Mouse (Mus musculus) testis, adult 2 months (tissue): ENCODE data around the gene Me1. TPM values are rescaled to one million over a fixed set of nuclear protein-coding genes. Genes with fewer than 3 reads are reported as not detected.
A peak's percentile ranks its signal among the peaks of the same experiment; 100 is the strongest.

Source experiments
- H3K27ac ChIP-seq: fragments of 200-500 bp; 2 replicates; pipeline ENCODE4 v1.5.1; 2012; ENCODE audit warnings: low read depth, low read length; ENCODE audit not compliant: control insufficient read depth, insufficient read depth
- H3K27me3 ChIP-seq: fragments of 200-500 bp; 2 replicates; pipeline ENCODE4 v1.6.1; 2012; ENCODE audit warnings: mild to moderate bottlenecking, low read length, moderate library complexity; ENCODE audit not compliant: control insufficient read depth, insufficient read depth
- H3K36me3 ChIP-seq: fragments of 200-500 bp; 2 replicates; pipeline ENCODE4 v1.6.1; 2012; ENCODE audit warnings: mild to moderate bottlenecking, low read length; ENCODE audit not compliant: control insufficient read depth, insufficient read depth
- H3K4me1 ChIP-seq: fragments of 200-500 bp; 2 replicates; pipeline ENCODE4 v1.6.1; 2012; ENCODE audit warnings: low read length; ENCODE audit not compliant: control insufficient read depth, insufficient read depth
- H3K4me3 ChIP-seq: fragments of 200-500 bp; 2 replicates; pipeline ENCODE4 v1.5.1; 2012; ENCODE audit warnings: low read depth, mild to moderate bottlenecking, low read length, moderate library complexity, mixed read lengths; ENCODE audit not compliant: control insufficient read depth
- CTCF ChIP-seq: fragments of 200-500 bp; IDR thresholded peaks from 2 replicates; pipeline ENCODE4 v1.5.1; 2012; ENCODE audit warnings: low read depth, mild to moderate bottlenecking, inconsistent platforms, low read length, moderate library complexity; ENCODE audit not compliant: control insufficient read depth, insufficient read depth, insufficient replicate concordance
- POLR2A ChIP-seq: fragments of 200-500 bp; IDR thresholded peaks from 2 replicates; pipeline ENCODE4 v1.6.1; 2012; ENCODE audit warnings: low read depth, mild to moderate bottlenecking, inconsistent platforms, low read length, moderate library complexity; ENCODE audit not compliant: control insufficient read depth
- polyA plus RNA-seq: library from polyadenylated mRNA; depleted of rRNA; stranded (reverse); fragments of >200 nt; gene quantifications from 2 replicates; pipeline ENCODE4 v1.2.3, GENCODE M21; 2012

Me1 gene
- polyA plus RNA-seq, 1 experiment = 144 TPM

DNA sequence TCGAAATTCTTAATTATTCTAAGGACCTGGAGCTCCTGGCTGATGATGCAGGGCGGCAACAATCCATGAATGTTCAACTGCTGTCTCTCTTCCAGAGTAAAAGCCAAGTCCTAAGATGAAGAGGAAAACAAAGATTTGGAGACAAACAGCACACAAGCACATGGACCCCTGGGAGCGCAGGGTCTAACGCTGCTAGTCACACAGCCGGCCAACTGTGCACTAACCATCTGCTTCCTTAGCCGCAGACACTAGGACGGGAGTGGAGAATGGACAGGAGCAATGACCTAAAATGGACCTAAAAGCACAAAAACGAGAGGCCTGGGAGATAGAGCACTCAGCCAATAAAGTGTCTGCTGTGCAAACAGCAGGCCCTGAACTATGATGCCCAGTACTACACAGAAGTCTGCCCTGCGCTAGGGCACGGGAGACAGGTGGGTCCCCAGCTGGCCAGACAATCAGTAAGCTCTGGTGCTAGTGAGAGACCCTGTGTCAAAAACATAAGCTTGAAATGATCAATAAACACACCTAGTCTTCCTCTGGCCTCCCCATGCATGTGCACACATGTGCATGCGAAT lies 15.8 kb downstream of the Me1 start:
- H3K4me3 ChIP-seq = no peak overlapping the region
- H3K27me3 ChIP-seq = no peaks in the 10 kb centered on the region
- H3K36me3 ChIP-seq = peaks cover 2% of the 10 kb centered on the region; the same call in 1 of the 2 replicates
- H3K4me1 ChIP-seq = no peaks in the 10 kb centered on the region
- no peak overlapping the region for H3K27ac ChIP-seq
- TF ChIP-seq POLR2A = no peak
- TF ChIP-seq CTCF = no peak

DNA sequence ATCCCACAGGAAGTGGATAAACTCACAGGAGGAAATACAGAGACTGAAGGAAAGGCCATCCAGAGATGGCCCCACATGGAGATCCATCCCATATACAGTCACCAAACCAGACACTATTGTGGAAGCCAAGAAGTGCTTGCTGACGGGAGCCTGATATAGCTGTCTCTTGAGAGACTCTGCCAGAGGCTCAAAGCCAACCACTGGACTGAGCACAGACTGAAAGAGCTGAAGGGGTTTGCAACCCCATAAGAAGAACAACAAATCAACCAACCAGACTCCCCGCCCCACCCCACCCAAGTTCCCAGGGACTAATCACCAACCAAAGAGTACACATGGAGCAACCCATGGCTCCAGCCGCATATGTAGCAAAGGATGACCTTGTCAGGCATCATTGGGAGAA lies 19.5 kb downstream of the Me1 start:
- Histone ChIP-seq H3K27ac (no peak overlapping the region), H3K27me3 (no peaks in the 10 kb centered on the region), H3K36me3 (peaks cover 4% of the 10 kb centered on the region), H3K4me1 (no peaks in the 10 kb centered on the region), H3K4me3 (no peak overlapping the region)
- TF ChIP-seq POLR2A (no peak), CTCF (no peak)

DNA sequence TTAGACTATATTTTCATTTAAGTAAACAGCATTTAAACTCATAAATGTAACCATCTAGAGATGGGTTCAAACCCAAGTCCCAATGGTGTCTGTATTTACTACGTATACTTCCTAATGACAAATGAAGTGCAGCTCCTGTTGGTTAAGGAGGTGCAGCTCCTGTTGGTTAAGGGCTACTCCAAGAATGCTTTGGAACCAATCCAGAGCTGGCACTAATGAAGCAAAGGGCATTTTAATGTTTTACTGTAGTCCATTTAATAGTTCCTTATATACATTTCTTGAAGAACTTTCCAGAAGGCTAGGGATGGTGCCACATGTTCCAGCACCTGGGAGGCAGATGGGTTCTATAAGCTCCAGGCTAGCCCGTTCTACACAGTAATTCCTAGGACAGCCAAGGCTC lies 20.3 kb downstream of the Me1 start:
- no peak for TF ChIP-seq CTCF
- TF ChIP-seq POLR2A = no peak
- H3K27me3 ChIP-seq = no peaks in the 10 kb centered on the region
- no peak overlapping the region for H3K27ac ChIP-seq
- peaks cover 4% of the 10 kb centered on the region for H3K36me3 ChIP-seq
- no peaks in the 10 kb centered on the region for H3K4me1 ChIP-seq
- H3K4me3 ChIP-seq = no peak overlapping the region

DNA sequence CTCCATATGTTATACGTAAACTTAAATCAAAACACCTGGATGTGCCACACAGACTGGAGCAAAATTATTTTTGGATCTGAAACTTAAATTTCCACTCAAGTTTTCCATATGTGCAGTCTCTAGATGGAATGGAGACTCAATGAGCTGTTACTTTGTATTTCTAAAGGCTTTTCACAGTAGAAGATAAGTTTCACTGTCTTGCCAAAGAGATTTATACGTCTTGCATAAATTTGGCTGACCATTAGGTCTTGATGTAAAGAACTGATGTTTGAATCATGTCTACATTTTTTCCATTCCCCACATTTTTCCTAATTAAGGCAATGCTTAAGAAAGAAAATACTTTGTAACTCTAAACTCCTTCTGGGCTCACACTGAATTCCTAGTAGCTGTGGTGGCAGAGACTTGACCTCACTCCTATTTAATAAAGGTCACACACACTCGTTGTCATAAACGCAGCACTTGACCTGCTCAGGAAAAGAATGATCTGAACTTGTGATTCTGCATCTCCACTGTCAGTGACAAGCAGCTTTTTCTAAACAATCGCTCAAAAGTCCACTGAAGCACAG lies 22.8 kb downstream of the Me1 start:
- no peak overlapping the region for H3K4me3 ChIP-seq
- H3K4me1 ChIP-seq = no peaks in the 10 kb centered on the region
- H3K36me3 ChIP-seq = peaks cover 4% of the 10 kb centered on the region
- TF ChIP-seq CTCF (no peak), POLR2A (no peak)
- no peak overlapping the region for H3K27ac ChIP-seq
- no peaks in the 10 kb centered on the region for H3K27me3 ChIP-seq

DNA sequence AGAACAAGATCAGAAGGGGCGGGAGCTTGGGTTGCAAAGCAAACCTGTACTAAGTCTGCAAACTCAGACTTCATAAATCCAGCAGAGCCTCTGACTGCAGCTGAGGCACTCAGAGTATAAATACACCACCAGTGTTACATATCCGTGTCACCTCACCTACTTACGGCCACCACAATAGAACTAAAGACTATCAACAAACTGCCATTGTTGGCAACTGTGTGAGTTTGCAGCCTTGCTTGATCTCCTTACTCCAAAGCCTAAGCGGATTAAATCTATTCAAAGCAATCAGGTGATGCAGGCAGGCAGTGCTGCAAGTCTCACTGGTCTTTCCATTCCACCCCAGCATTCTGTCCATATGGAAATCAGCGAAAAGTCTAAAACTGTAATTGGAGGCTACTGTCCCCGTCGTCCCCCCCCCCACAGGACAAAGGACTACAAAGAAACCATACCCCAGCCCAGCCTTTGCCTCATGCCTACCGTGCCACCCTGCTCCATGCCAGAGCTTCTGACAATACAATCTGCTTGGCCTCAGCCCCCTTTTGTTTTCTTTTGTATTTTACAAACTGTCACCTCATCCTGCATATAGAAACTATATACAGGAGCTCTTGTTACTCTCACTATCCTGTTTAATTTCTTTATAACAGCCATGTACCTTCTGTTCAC lies 27.0 kb downstream of the Me1 start:
- Histone ChIP-seq H3K27me3 (no peaks in the 10 kb centered on the region), H3K27ac (no peak overlapping the region), H3K36me3 (peaks cover 2% of the 10 kb centered on the region), H3K4me3 (no peak overlapping the region), H3K4me1 (no peaks in the 10 kb centered on the region)
- TF ChIP-seq POLR2A = no peak
- TF ChIP-seq CTCF = no peak

DNA sequence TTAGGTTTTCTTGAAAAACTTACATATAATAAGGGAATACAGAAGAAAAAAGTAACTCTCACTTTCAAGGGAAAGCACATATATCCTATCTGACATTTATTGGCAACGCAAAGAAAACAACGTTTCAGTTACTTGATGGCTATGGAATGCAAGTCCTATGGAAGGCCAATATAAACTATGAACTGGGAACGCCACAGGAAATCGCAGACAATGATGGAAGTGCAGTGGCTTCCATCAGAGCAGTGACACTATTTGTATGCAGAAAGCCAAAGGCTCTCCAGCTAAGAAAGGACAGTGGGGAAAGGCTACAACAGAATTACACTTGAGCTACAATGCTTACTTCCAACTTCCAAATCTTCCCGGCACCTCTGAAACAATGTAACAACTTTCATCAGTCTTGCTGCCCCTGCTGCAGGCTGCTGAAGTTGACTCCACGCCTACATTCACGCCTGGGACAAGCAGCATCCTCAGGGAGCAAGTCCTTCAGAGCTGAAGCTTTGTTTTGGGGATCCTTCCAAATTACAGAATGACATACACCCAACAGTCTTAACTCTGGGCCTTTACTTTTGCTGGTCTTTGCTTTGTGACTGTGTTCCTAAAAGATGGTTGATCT lies 28.5 kb downstream of the Me1 start:
- Histone ChIP-seq H3K4me1 (no peaks in the 10 kb centered on the region), H3K27me3 (no peaks in the 10 kb centered on the region), H3K4me3 (no peak overlapping the region), H3K27ac (no peak overlapping the region), H3K36me3 (peaks cover 2% of the 10 kb centered on the region)
- TF ChIP-seq CTCF (no peak), POLR2A (no peak)

DNA sequence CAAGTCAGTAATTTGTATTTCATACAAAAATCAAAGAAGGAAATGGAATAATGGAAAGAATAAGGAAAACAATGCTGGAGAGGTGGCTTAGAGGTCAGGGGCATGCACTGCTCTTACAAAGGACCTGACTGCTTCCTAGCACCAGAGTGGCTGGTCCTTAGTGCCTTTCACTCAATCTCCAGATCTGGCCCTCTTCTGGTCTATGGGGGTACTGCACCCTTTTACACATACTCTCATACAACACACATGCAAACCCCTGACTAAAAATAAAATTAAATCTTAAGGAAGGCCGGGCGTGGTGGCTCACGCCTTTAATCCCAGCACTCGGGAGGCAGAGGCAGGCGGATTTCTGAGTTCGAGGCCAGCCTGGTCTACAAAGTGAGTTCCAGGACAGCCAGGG lies 34.1 kb downstream of the Me1 start:
- peak; percentile 18; the same call in 1 of the 2 replicates for TF ChIP-seq CTCF
- TF ChIP-seq POLR2A = no peak
- Histone ChIP-seq H3K36me3 (no peaks in the 10 kb centered on the region; the same call in 1 of the 2 replicates), H3K4me1 (no peaks in the 10 kb centered on the region), H3K27ac (no peak overlapping the region), H3K27me3 (no peaks in the 10 kb centered on the region), H3K4me3 (no peak overlapping the region)
